Mouse (Mus musculus): ENCODE results near the gene Gtf3c4.

DNA sequence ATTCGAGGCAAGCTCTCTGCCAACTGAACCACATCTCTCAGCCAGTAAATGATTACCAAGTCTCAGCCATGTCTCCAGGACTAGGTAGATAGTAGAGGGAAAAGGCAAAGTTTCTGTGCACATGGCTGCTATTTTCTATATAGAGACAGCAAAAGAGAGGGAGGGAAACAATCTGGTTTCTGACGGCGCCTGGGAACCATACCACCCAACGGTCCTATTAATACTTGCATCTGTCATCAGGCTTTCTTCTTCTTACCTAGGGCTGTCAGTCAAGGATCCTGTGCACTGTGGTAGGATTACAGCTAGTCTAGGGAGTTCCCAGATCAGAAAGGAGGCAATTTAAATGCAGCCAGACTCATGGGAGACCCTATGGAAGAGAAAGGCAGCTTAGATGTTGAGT, 21.3 kb downstream of the Gtf3c4 start:
- TF ChIP-seq CTCF (conservative IDR thresholded peaks at IDR 0.05; ENCODE audit: insufficient read depth, insufficient read length, low read depth, low read length): no peak
- TF ChIP-seq POLR2A (IDR thresholded peaks at IDR 0.05; ENCODE audit: low read depth, low read length): no peak
